Mouse (Mus musculus): ENCODE data around the gene Olfr815. TPM values are rescaled to one million over a fixed set of nuclear protein-coding genes. Genes with fewer than 3 reads are reported as not detected.

Olfr815 gene
- total RNA-seq, 1 experiment = 0.58 TPM

- no peaks in the 10 kb centered on the region for H3K9me3 ChIP-seq (ENCODE audit: control insufficient read depth, insufficient read depth, low read depth, low read length)
- H3K4me3 ChIP-seq (ENCODE audit: insufficient read depth in 1 of 2, low read depth in 1 of 2, low read length in 2 of 2, poor library complexity in 1 of 2, severe bottlenecking in 1 of 2) = no peak within 1 kb of the TSS
- H3K36me3 ChIP-seq (ENCODE audit: control insufficient read depth, insufficient read depth, low read length, poor library complexity, severe bottlenecking) = no peaks in the 10 kb centered on the region
- H3K9ac ChIP-seq (ENCODE audit: insufficient read depth, low read depth, low read length, poor library complexity, severe bottlenecking) = no peak within 1 kb of the TSS
- no peak within 1 kb of the TSS for H3K27ac ChIP-seq (ENCODE audit: insufficient read depth, low read depth, low read length, poor library complexity, severe bottlenecking)
- no peaks in the 10 kb centered on the region for H3K4me1 ChIP-seq (ENCODE audit: control insufficient read depth in 2 of 2, insufficient read depth in 2 of 2, low read length in 2 of 2, poor library complexity in 1 of 2)
- in situ Hi-C loops (cut with MboI; ENCODE audit: low sequenced_read_pairs in 2 of 2, unreplicated experiment in 2 of 2) = no loop called here
- DNase-seq (ENCODE audit: low read depth, low spot score) = no peak
- TF ChIP-seq CHD2 (IDR thresholded peaks at IDR 0.05; ENCODE audit: low read depth, low read length) = no peak
- no peak for TF ChIP-seq ZC3H11A (IDR thresholded peaks at IDR 0.05; ENCODE audit: borderline replicate concordance, low read depth, low read length)
- TF ChIP-seq MAFK (IDR thresholded peaks at IDR 0.05; ENCODE audit: insufficient read depth, low read depth, low read length) = no peak
- no peak for TF ChIP-seq ZNF384 (IDR thresholded peaks at IDR 0.05; ENCODE audit: low read depth, low read length)
- TF ChIP-seq HCFC1 (IDR thresholded peaks at IDR 0.05; ENCODE audit: borderline replicate concordance, insufficient read depth, low read length) = no peak
Measured at GRCm38 (mm10) chr10:129855067-129855466, 50.6 kb downstream of the Olfr815 start, which contains the start of gene Olfr813. Gene Olfr813 (plus strand): TSS chr10:129855367.

Other genes starting within 250 kb of the Olfr815 start
- not detected in 2 replicates for gene Olfr800, start 248.2 kb downstream of the Olfr815 start, total RNA-seq (2012; rRNA removed)
- gene Olfr801, start 232.0 kb downstream of the Olfr815 start, total RNA-seq (2012; rRNA removed) = not detected in 2 replicates
- not detected in 2 replicates for gene Olfr802, start 217.7 kb downstream of the Olfr815 start, total RNA-seq (2012; rRNA removed)
- not detected in 2 replicates for gene Olfr803, start 211.6 kb downstream of the Olfr815 start, total RNA-seq (2012; rRNA removed)
- gene Olfr804, start 202.7 kb downstream of the Olfr815 start, total RNA-seq (2012; rRNA removed) = not detected in 2 replicates
- not detected in 2 replicates for gene Olfr805, start 176.5 kb downstream of the Olfr815 start, total RNA-seq (2012; rRNA removed)
- not detected in 2 replicates for gene Olfr806, start 163.9 kb downstream of the Olfr815 start, total RNA-seq (2012; rRNA removed)
- gene Olfr807, start 148.1 kb downstream of the Olfr815 start, total RNA-seq (2012; rRNA removed) = not detected in 2 replicates
- not detected in 2 replicates for gene Olfr808, start 140.4 kb downstream of the Olfr815 start, total RNA-seq (2012; rRNA removed)
- gene Olfr809, start 131.2 kb downstream of the Olfr815 start, total RNA-seq (2012; rRNA removed) = not detected in 2 replicates
- not detected in 2 replicates for gene Olfr810, start 111.0 kb downstream of the Olfr815 start, total RNA-seq (2012; rRNA removed)
- not detected in 2 replicates for gene Olfr811, start 101.5 kb downstream of the Olfr815 start, total RNA-seq (2012; rRNA removed)
- not detected in 2 replicates for gene Olfr812, start 59.8 kb downstream of the Olfr815 start, total RNA-seq (2012; rRNA removed)
- not detected in 2 replicates for gene Olfr813, start 50.5 kb downstream of the Olfr815 start, total RNA-seq (2012; rRNA removed)
- 0.22 and 0.26 TPM in 2 replicates for gene Olfr814, start 26.0 kb downstream of the Olfr815 start, total RNA-seq (2012; rRNA removed)
- not detected in 2 replicates for gene Olfr816, start 9.7 kb upstream of the Olfr815 start, total RNA-seq (2012; rRNA removed)
- not detected in 2 replicates for gene Olfr818, start 43.2 kb upstream of the Olfr815 start, total RNA-seq (2012; rRNA removed)
- not detected in 2 replicates for gene Olfr819, start 61.4 kb upstream of the Olfr815 start, total RNA-seq (2012; rRNA removed)
- gene Olfr247, start 70.3 kb upstream of the Olfr815 start, total RNA-seq (2012; rRNA removed) = not detected in 2 replicates
- not detected in 2 replicates for gene Gm10310, start 79.2 kb upstream of the Olfr815 start, total RNA-seq (2012; rRNA removed)
- not detected in 2 replicates for gene Olfr820, start 106.8 kb upstream of the Olfr815 start, total RNA-seq (2012; rRNA removed)
- gene Olfr821, start 124.5 kb upstream of the Olfr815 start, total RNA-seq (2012; rRNA removed) = not detected in 2 replicates
- gene Olfr822, start 165.3 kb upstream of the Olfr815 start, total RNA-seq (2012; rRNA removed) = not detected in 2 replicates
- gene Olfr823, start 209.5 kb upstream of the Olfr815 start, total RNA-seq (2012; rRNA removed) = not detected in 2 replicates
- gene Olfr824, start 224.1 kb upstream of the Olfr815 start, total RNA-seq (2012; rRNA removed) = not detected in 2 replicates